Mouse (Mus musculus) hindbrain, embryonic 13.5 days (tissue): Measurements from ENCODE around the gene Ddx20. TPM values are rescaled to one million over a fixed set of nuclear protein-coding genes. Genes with fewer than 3 reads are reported as not detected.

ENCODE experiments used
- ATAC-seq: fragments of 200-750 bp; cut with Nextera tagmentation; 2 replicates; pipeline ENCODE4 v1.8.0; 2017; ENCODE audit warnings: moderate TSS enrichment; ENCODE audit not compliant: low FRiP score
- H3K27ac ChIP-seq: fragments of 300-500 bp; sonication (generic); 2 replicates; pipeline ENCODE4 v1.5.1; 2015; ENCODE audit warnings: inconsistent platforms, mild to moderate bottlenecking, moderate library complexity
- H3K27me3 ChIP-seq: fragments of 300-500 bp; sonication (generic); 2 replicates; pipeline ENCODE4 v1.6.1; 2015; ENCODE audit warnings: mild to moderate bottlenecking, inconsistent platforms
- H3K36me3 ChIP-seq: fragments of 300-500 bp; sonication (generic); 2 replicates; pipeline ENCODE4 v1.6.1; 2015; ENCODE audit warnings: mild to moderate bottlenecking, inconsistent platforms
- H3K4me1 ChIP-seq: fragments of 300-500 bp; sonication (generic); replicated peaks from 2 replicates; pipeline ENCODE4 v1.6.1; 2015; ENCODE audit warnings: inconsistent platforms
- H3K4me2 ChIP-seq: fragments of 300-500 bp; sonication (generic); 2 replicates; pipeline ENCODE4 v1.6.1; 2015; ENCODE audit warnings: inconsistent platforms, mild to moderate bottlenecking, moderate library complexity
- H3K4me3 ChIP-seq: fragments of 300-500 bp; sonication (generic); 2 replicates; pipeline ENCODE4 v1.5.1; 2015; ENCODE audit warnings: mild to moderate bottlenecking, inconsistent platforms
- H3K9ac ChIP-seq: fragments of 300-500 bp; sonication (generic); 2 replicates; pipeline ENCODE4 v1.6.1; 2015; ENCODE audit warnings: mild to moderate bottlenecking, inconsistent platforms
- H3K9me3 ChIP-seq: fragments of 300-500 bp; sonication (generic); 2 replicates; pipeline ENCODE4 v1.6.1; 2016; ENCODE audit warnings: inconsistent platforms
- WGBS: fragments of 180-500 bp; shearing (Covaris S2); methylation state at CpG from one replicate; pipeline ENCODE4 v1.1.7; 2015; 5-methylcytosine and 5-hydroxymethylcytosine counted together
- polyA plus RNA-seq: library from polyadenylated mRNA; unstranded; fragments of >200 nt; fragmentation: Nextera tagmentation; extraction: Ambion mirVana; gene quantifications from 2 replicates; pipeline ENCODE4 v1.2.1, GENCODE M21; 2015

Gene Ddx20
- polyA plus RNA-seq, 1 experiment from 2014 or later: 27.4 TPM

- peaks cover 11% of the 10 kb centered on the region for H3K4me1 ChIP-seq
- H3K4me2 ChIP-seq: no peak overlapping the region
- H3K27ac ChIP-seq: no peak overlapping the region
- H3K27me3 ChIP-seq: peaks cover 4% of the 10 kb centered on the region; the same call in 1 of the 2 replicates
- H3K36me3 ChIP-seq: 0 out of 2 replicates have a peak, but pooled peaks cover 3% of the 10 kb centered on the region
- 88% methylated on average over 2 of the region's 2 CpGs for WGBS
- no peak overlapping the region for H3K9ac ChIP-seq
- no peak for ATAC-seq
- no peaks in the 10 kb centered on the region for H3K9me3 ChIP-seq
- H3K4me3 ChIP-seq: no peak overlapping the region
These were observed 1.2 kb upstream of the Ddx20 start for GRCm38 (mm10) chr3:105688536-105688935.

- H3K4me1 ChIP-seq: peaks cover 11% of the 10 kb centered on the region
- peak overlapping the region; percentile 86 for H3K27ac ChIP-seq
- peaks cover 4% of the 10 kb centered on the region; the same call in 1 of the 2 replicates for H3K27me3 ChIP-seq
- peak overlapping the region; percentile 93 for H3K4me3 ChIP-seq
- H3K9me3 ChIP-seq: no peaks in the 10 kb centered on the region
- H3K36me3 ChIP-seq: peaks cover 17% of the 10 kb centered on the region
- 8% methylated on average over 56 of the region's 60 CpGs for WGBS
- H3K4me2 ChIP-seq: peak overlapping the region; percentile 72
- peak overlapping the region; percentile 92 for H3K9ac ChIP-seq
- no peak; the same call in none of the 2 replicates for ATAC-seq
These were observed 715 bp downstream of the Ddx20 start for GRCm38 (mm10) chr3:105686394-105687323.

DNA sequence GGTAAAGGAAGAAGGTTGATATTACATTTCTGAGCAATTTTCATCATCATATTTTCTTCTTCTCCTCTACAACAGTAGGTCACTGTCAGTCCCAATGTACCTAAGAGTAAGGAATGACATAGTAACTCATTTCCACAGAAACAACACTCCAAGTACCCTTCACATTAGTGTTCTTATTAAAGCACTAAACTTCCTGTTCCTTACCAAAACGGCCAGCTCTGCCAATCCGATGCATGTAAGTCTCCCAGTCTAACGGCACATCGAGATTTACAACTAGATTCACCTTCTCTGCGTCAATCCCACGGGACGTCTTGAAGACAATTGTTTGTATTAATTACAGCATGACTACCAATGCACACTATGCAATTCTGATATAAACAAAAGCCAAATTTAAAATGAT, 7.0 kb downstream of the Ddx20 start:
- H3K4me1 ChIP-seq: no peaks in the 10 kb centered on the region
- no peak overlapping the region for H3K4me2 ChIP-seq
- no peak overlapping the region for H3K27ac ChIP-seq
- H3K9ac ChIP-seq: no peak overlapping the region
- H3K27me3 ChIP-seq: no peaks in the 10 kb centered on the region
- no peak overlapping the region for H3K4me3 ChIP-seq
- H3K36me3 ChIP-seq: peaks cover 54% of the 10 kb centered on the region
- WGBS: 91% methylated on average over 7 of the region's 7 CpGs
- no peak for ATAC-seq
- H3K9me3 ChIP-seq: no peaks in the 10 kb centered on the region

DNA sequence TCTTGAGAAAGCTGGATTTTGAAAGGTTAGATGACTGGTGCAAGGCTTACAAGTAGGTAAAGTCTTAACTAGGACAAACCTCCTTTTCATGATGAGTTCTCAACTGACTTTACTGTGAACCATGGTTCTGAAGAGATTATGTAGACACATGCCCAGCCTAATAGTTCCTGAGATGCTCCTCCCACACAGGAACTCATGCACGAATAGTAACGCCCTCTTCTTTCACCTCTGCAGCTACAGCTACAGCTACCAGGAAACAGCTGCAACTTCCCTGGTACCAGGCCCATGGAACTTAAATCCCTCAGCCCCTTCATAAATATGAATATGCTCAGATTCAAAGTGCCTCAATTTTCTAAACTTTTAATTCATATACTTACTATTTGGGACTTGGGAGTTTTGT, 11.4 kb downstream of the Ddx20 start:
- no peak overlapping the region for H3K4me2 ChIP-seq
- no peaks in the 10 kb centered on the region for H3K27me3 ChIP-seq
- no peak overlapping the region for H3K4me3 ChIP-seq
- WGBS: 55% methylated on average over 2 of the region's 2 CpGs
- no peak for ATAC-seq
- peaks cover 33% of the 10 kb centered on the region for H3K36me3 ChIP-seq
- no peaks in the 10 kb centered on the region for H3K4me1 ChIP-seq
- H3K9ac ChIP-seq: no peak overlapping the region
- H3K9me3 ChIP-seq: no peaks in the 10 kb centered on the region
- no peak overlapping the region for H3K27ac ChIP-seq

DNA sequence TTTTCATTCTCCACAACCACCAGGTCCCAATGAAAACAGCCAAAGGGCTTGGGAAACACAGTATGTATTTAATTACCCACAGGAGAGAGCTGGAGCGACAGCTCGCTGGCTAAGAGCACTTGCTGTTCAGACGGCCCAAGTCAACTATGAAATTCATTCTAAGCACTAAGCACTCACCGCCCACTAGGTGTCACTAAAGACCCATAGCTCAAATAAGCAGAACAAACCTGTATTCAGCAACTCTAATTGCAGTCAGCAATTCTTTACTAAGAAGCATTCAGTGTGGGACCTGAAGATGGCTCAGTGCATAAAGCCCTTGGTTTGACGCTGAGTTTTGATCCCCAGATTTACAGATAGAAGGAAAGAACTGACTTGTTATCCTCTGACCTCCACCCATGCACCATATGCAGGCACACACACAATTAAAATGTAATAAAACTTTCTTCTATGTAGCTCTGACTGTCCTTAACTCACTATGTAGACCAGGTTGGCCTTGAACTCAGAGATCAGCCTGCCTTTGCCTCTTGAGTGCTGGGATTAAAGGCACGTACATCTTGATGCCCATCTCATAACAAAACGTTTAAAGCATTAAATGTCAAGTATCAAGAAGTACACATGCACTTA, 12.7 kb downstream of the Ddx20 start:
- Histone ChIP-seq H3K9ac (no peak overlapping the region), H3K9me3 (no peaks in the 10 kb centered on the region), H3K4me3 (no peak overlapping the region), H3K4me2 (no peak overlapping the region), H3K4me1 (no peaks in the 10 kb centered on the region), H3K27ac (no peak overlapping the region), H3K36me3 (peaks cover 32% of the 10 kb centered on the region), H3K27me3 (no peaks in the 10 kb centered on the region)
- ATAC-seq: peak; percentile 75
- WGBS: 25% methylated on average over 7 of the region's 7 CpGs

GRCm38 (mm10) chr3:105670801-105671200, 16.6 kb downstream of the Ddx20 start:
- Histone ChIP-seq H3K9ac (no peak overlapping the region), H3K4me1 (no peaks in the 10 kb centered on the region), H3K4me3 (no peak overlapping the region), H3K27me3 (no peaks in the 10 kb centered on the region), H3K4me2 (no peak overlapping the region), H3K9me3 (no peaks in the 10 kb centered on the region), H3K36me3 (peaks cover 5% of the 10 kb centered on the region; the same call in 1 of the 2 replicates), H3K27ac (no peak overlapping the region)
- WGBS: 84% methylated on average over 1 of the region's 1 CpGs
- no peak for ATAC-seq

DNA sequence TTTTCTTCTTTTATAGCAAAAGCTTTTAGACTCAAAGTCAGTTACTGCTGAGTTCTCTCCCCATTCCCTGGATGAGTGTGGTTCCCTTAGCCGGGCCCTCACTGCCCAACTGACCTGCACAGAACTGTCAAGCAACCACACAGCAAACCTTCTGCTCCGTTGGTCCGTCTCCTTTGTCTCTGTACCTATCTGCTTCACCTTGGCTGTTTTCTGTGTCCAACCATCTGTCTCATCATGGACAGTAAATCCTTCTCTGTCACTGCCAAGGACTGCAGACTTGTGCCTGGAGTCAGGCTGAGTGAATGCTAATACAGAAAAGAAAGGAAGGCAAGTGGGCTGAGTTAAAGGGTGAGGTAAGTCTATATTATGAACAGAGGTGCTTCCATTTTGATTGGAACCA, 17.6 kb downstream of the Ddx20 start:
- no peak for ATAC-seq
- Histone ChIP-seq H3K9ac (no peak overlapping the region), H3K4me1 (no peaks in the 10 kb centered on the region), H3K9me3 (no peaks in the 10 kb centered on the region), H3K36me3 (peaks cover 8% of the 10 kb centered on the region; the same call in 1 of the 2 replicates), H3K4me3 (no peak overlapping the region), H3K27me3 (no peaks in the 10 kb centered on the region), H3K4me2 (no peak overlapping the region), H3K27ac (no peak overlapping the region)
- 90% methylated on average over 3 of the region's 3 CpGs for WGBS

- 46% methylated on average over 9 of the region's 9 CpGs for WGBS
These were observed 19.2 kb downstream of the Ddx20 start for GRCm38 (mm10) chr3:105668161-105668560.

DNA sequence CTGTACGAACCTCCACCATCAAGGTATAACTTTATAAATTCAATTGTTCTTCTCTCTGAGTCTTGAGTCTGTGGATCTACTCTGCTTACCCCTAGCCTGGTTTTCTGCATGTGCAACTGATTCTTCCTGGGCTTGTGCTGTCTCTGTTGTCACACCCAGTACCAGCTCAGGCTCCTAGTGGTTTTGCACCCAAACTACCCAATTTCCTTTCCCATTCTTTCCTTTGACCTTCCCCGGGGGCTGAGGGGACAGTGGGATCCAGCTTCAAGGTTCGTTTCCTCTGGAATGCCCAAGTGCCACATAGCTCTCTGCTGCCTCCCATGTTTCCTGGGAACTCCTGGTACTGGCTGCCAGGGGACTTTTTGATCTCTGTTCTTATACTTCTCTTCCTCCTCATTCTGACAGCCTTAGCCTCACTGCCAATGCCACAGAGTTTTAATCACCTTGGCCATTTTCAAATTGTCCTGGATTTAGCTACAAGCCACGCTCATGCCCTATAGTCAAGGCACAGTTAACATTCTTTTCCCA, 20.3 kb downstream of the Ddx20 start:
- Histone ChIP-seq H3K27ac (no peak overlapping the region), H3K4me3 (no peak overlapping the region), H3K4me1 (no peaks in the 10 kb centered on the region), H3K27me3 (no peaks in the 10 kb centered on the region), H3K4me2 (no peak overlapping the region), H3K9me3 (no peaks in the 10 kb centered on the region), H3K9ac (no peak overlapping the region), H3K36me3 (peaks cover 8% of the 10 kb centered on the region; the same call in 1 of the 2 replicates)
- 74% methylated on average over 4 of the region's 4 CpGs for WGBS
- no peak for ATAC-seq

More at GRCm38 (mm10) chr3:105668161-105668560, 19.2 kb downstream of the Ddx20 start:
- Histone ChIP-seq H3K9ac (no peak overlapping the region), H3K9me3 (no peaks in the 10 kb centered on the region), H3K4me1 (no peaks in the 10 kb centered on the region), H3K27me3 (no peaks in the 10 kb centered on the region), H3K36me3 (peaks cover 8% of the 10 kb centered on the region; the same call in 1 of the 2 replicates), H3K4me2 (no peak overlapping the region), H3K27ac (no peak overlapping the region), H3K4me3 (no peak overlapping the region)
- no peak for ATAC-seq

GRCm38 (mm10) chr3:105665105-105665765, 22.1 kb downstream of the Ddx20 start:
- Histone ChIP-seq H3K9me3 (no peaks in the 10 kb centered on the region), H3K27ac (no peak overlapping the region), H3K4me2 (no peak overlapping the region), H3K36me3 (peaks cover 8% of the 10 kb centered on the region; the same call in 1 of the 2 replicates), H3K9ac (no peak overlapping the region), H3K27me3 (no peaks in the 10 kb centered on the region), H3K4me1 (no peaks in the 10 kb centered on the region), H3K4me3 (no peak overlapping the region)
- 85% methylated on average over 9 of the region's 9 CpGs for WGBS
- ATAC-seq: no peak

- ATAC-seq: no peak
- Histone ChIP-seq H3K9ac (no peak overlapping the region), H3K9me3 (no peaks in the 10 kb centered on the region), H3K4me3 (no peak overlapping the region), H3K27ac (no peak overlapping the region), H3K4me1 (no peaks in the 10 kb centered on the region), H3K36me3 (0 out of 2 replicates have a peak, but pooled peaks cover 3% of the 10 kb centered on the region), H3K4me2 (no peak overlapping the region), H3K27me3 (no peaks in the 10 kb centered on the region)
- 81% methylated on average over 8 of the region's 8 CpGs for WGBS
These were observed 24.3 kb downstream of the Ddx20 start for GRCm38 (mm10) chr3:105663043-105663442.

DNA sequence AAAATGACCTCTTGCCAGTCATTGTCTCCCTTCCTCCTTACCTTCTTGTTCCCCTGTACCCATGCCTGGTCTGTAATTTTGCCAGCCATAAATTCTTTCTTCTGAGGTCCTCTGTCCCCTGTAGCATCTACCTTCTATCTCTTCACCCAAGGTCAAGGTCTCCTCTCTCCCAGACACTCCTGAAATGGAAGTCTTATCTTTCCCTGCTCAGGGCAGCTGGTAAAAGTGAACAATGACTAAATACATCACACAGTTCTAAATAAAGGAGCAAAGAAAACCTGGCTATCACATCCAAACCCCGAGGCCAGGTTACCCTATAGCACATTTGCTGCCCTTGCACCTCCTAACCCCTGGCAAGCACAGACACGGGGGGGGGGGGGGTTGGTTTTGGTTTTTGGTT, 26.8 kb downstream of the Ddx20 start:
- H3K4me3 ChIP-seq: no peak overlapping the region
- H3K27ac ChIP-seq: no peak overlapping the region
- ATAC-seq: no peak
- no peaks in the 10 kb centered on the region for H3K4me1 ChIP-seq
- H3K4me2 ChIP-seq: no peak overlapping the region
- WGBS: 76% methylated on average over 2 of the region's 2 CpGs
- H3K9ac ChIP-seq: no peak overlapping the region
- H3K9me3 ChIP-seq: no peaks in the 10 kb centered on the region
- H3K36me3 ChIP-seq: 0 out of 2 replicates have a peak, but pooled peaks cover 3% of the 10 kb centered on the region
- no peaks in the 10 kb centered on the region for H3K27me3 ChIP-seq
